Mouse (Mus musculus) cortical plate, adult 2 months (tissue): Measurements from ENCODE around the gene Mob1a.

Experiments used
- CTCF ChIP-seq: fragments of 200-500 bp; IDR thresholded peaks from 2 replicates; pipeline ENCODE4 v1.5.1; 2011; ENCODE audit warnings: mild to moderate bottlenecking, control low read depth, low read length; ENCODE audit not compliant: insufficient read depth; ENCODE audit errors: extremely low read depth
- POLR2A ChIP-seq: fragments of 200-500 bp; IDR thresholded peaks from 2 replicates; pipeline ENCODE4 v1.6.1; 2011; ENCODE audit warnings: mild to moderate bottlenecking, low read length, control low read depth; ENCODE audit not compliant: insufficient read depth; ENCODE audit errors: extremely low read depth

DNA sequence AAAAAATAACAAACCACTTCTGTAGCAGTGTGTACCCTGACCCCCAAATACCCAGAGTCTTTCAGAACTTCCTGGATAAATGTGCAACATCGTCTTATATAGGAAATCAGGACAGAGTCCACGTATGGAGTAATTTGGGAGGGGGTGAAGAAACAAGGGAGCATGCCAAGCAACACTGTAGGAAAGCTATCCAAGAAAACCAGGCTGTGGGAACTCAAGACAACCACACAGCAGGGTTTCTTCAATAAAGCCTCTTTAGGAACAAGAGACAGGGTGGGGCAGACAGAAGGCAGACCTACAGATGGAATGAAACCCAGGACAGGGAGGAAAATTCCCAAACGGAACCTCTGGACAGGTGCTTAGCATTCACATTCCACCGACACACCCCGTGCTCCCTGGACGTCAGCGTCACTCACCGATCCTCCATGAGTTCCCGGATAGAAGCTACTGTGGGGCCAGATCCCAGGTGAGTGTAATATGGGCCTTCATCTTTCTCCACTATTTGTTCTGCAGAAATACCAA is 59.8 kb downstream of the Mob1a start:
- TF ChIP-seq CTCF: no peak
- TF ChIP-seq POLR2A: no peak
